Mouse (Mus musculus): Measurements from ENCODE around the gene Phlda1.

GRCm38 (mm10) chr10:111553695-111554094, 47.6 kb downstream of the Phlda1 start:
- TF ChIP-seq CTCF (IDR thresholded peaks at IDR 0.05; ENCODE audit: extremely low read depth, insufficient read depth, low read length) (no peak), POLR2A (IDR thresholded peaks at IDR 0.05; ENCODE audit: extremely low read depth, insufficient read depth, low read length) (no peak)
